Mouse (Mus musculus): ENCODE measurements at regions not wholly inside any gene's neighbourhood (a gene's known extent, or its start where the extent isn't known, plus 50 kb on each side); places are given as distances from the start of the nearest gene placed in this dataset.

DNA sequence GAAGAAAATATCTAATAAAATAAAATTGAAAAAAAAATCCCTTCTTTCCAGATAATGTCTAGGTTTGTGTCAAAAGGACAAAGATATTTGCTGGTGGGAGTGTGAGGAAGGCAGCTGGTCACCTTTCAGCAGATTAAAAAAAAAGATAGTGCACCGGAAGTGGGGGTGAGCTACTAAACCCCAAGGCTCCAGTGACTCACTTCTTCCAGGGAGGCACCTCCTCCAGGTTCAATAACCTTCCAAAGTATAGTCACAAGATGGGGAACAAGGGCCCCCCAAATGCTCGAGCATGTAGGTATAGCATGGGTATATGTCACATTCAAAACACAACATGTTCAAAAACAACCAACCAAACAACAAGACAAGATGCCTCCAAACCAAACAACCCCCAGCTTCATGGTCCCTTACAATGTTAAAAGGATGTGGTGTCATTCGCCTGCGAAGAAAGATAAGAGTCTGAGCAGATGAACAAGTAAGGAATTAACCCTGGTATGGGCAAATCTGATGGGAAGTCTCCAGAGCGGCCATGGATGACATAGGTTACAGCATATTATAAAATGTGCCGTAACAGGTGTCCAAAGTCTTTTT, 84.6 kb downstream of the Kcnrg start:
- POLR2A ChIA-PET, result no interaction called here

DNA sequence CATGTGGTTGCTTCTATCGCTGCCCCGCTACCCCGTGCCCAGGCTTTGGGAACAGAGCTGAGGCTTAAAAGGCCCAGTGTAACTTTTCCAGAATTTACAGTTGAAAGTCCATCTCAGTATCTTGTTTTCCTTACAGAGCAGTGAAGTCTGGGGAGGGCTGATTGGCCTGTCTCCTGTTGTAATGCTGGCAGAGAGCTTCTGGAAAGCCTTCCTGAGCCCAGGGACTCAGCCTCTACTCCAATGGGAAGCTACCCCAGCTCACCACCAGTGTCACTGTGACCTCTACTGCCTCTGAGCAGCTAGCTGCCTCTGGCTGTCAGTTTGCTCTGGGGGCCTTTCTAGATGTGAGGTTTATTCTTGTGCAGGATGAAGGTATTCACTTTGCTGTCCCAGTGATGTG, 87.5 kb downstream of the Kcnrg start:
- no peak for ATAC-seq
- CTCF ChIA-PET, result no interaction called here
- H3K27me3 ChIP-seq, result no peaks in the 10 kb centered on the region
- TF ChIP-seq CTCF (IDR thresholded peaks at IDR 0.05), result no peak
- POLR2A ChIA-PET, result no interaction called here
- DNase-seq (ENCODE audit: low read depth, low spot score), result no peak
- in situ Hi-C loops (cut with MboI; ENCODE audit: low pct_unique_long_range_greater_than_20kb), result loop anchor here (25.0 kb wide), 1 partner anchor 168 kb away; no protein-coding TSS in a partner anchor

More for the DNA sequence above, 84.6 kb downstream of the Kcnrg start:
- H3K27me3 ChIP-seq, result no peaks in the 10 kb centered on the region
- DNase-seq (ENCODE audit: low read depth, low spot score), result no peak
- ATAC-seq, result no peak
- CTCF ChIA-PET, result no interaction called here
- no peak for TF ChIP-seq CTCF (IDR thresholded peaks at IDR 0.05)
- in situ Hi-C loops (cut with MboI; ENCODE audit: low pct_unique_long_range_greater_than_20kb), result loop anchor here (25.0 kb wide), 1 partner anchor 170 kb away; no protein-coding TSS in a partner anchor

DNA sequence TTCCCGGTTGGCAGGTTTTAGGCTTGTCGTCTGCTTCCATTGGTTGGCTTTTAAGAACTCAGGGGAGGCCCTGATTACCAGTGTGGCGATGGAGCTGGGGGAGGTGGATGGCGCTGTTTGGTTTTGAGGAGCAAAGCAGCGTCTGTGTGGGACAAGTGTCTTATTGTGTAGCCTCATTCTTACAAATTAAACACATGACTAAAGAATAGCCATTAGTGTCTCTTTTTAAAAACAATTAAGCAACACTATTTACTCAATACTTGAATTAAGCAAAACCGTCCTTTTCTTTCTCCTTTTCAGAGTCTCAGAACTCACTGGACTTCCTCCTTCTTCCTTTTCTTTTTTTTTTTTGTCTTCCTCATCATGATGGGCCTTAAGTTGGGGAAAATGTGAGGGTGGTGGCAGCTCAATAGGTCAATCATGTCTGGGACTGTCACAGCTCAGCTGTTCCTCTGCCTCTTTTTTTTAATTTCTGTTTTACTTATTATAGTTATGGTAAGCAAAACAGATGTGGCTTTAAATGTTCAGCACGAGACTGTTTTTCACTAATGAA, 89.1 kb downstream of the Kcnrg start:
- DNase-seq (ENCODE audit: low read depth, low spot score) (no peak), ATAC-seq (no peak)
- in situ Hi-C loops (cut with MboI; ENCODE audit: low pct_unique_long_range_greater_than_20kb), result loop anchor here (25.0 kb wide), 1 partner anchor 166 kb away; no protein-coding TSS in a partner anchor
- H3K27me3 ChIP-seq, result no peaks in the 10 kb centered on the region
- CTCF ChIA-PET, result interaction anchor here (1.5 kb wide), 1 partner anchor 271 kb away, joined by 3 read pairs; no protein-coding TSS in a partner anchor
- POLR2A ChIA-PET, result interaction anchor here (1.1 kb wide), 1 partner anchor 11 kb away, joined by 3 read pairs; no protein-coding TSS in a partner anchor
- no peak for TF ChIP-seq CTCF (IDR thresholded peaks at IDR 0.05)

DNA sequence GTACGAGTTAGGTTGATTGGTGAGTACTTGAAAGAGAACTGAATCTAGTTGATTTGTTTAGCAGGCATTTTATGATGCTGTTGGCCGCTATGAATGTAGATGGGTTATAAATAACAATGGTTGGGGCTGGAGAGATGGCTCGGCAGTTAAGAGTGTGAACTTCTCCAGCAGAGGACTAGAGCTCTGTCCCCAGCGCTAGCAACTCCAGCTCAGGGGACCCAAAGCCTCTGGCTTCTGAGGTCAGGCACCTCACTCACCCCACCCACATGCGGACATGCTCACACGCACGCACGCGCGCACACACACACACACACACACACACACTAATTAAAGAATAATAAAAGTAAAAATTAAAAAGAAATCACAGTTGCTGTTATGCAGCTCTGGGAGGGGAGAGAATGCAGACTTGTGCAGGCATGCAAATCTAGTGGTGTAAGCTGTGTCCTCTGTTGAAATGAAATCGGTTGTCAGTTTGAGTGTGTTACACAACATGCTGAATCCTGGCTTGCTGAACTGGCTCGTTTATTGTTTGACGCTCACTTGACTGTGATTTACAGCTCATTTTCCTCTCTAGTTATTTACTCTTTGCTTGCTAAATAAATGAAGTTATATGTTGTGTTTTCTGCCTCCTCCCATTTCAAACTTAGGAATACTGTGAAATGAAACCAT, 89.8 kb downstream of the Kcnrg start:
- no peak for ATAC-seq
- POLR2A ChIA-PET, result interaction anchor here (0.6 to 1.1 kb wide), 2 partner anchors 12 to 326 kb away, joined by 3 read pairs; no protein-coding TSS in a partner anchor
- no peak for DNase-seq (ENCODE audit: low read depth, low spot score)
- TF ChIP-seq CTCF (IDR thresholded peaks at IDR 0.05), result no peak
- CTCF ChIA-PET, result interaction anchor here (1.5 kb wide), 1 partner anchor 271 kb away, joined by 3 read pairs; no protein-coding TSS in a partner anchor
- in situ Hi-C loops (cut with MboI; ENCODE audit: low pct_unique_long_range_greater_than_20kb), result loop anchor here (25.0 kb wide), 1 partner anchor 165 kb away; no protein-coding TSS in a partner anchor
- no peaks in the 10 kb centered on the region for H3K27me3 ChIP-seq

- ATAC-seq, result no peak
- no peak for DNase-seq (ENCODE audit: low read depth, low spot score)
- no peaks in the 10 kb centered on the region for H3K27me3 ChIP-seq
- CTCF ChIA-PET, result interaction anchor here (0.9 to 1.5 kb wide), 2 partner anchors 20 to 270 kb away, joined by 3 read pairs; no protein-coding TSS in a partner anchor
- in situ Hi-C loops (cut with MboI; ENCODE audit: low pct_unique_long_range_greater_than_20kb), result loop anchor here (25.0 kb wide), 1 partner anchor 165 kb away; no protein-coding TSS in a partner anchor
- TF ChIP-seq CTCF (IDR thresholded peaks at IDR 0.05), result no peak
- POLR2A ChIA-PET, result interaction anchor here (0.6 kb wide), 1 partner anchor 327 kb away, joined by 3 read pairs; no protein-coding TSS in a partner anchor
These were observed 90.4 kb downstream of the Kcnrg start for GRCm38 (mm10) chr14:61697704-61698103.

GRCm38 (mm10) chr14:61698358-61699055, 91.2 kb downstream of the Kcnrg start:
- in situ Hi-C loops (cut with MboI; ENCODE audit: low pct_unique_long_range_greater_than_20kb), result loop anchor here (25.0 kb wide), 1 partner anchor 164 kb away; no protein-coding TSS in a partner anchor
- no peaks in the 10 kb centered on the region for H3K27me3 ChIP-seq
- DNase-seq (ENCODE audit: low read depth, low spot score) (no peak), ATAC-seq (no peak)
- ChIA-PET CTCF (interaction anchor here (0.9 kb wide), 1 partner anchor 20 kb away, joined by 3 read pairs; no protein-coding TSS in a partner anchor), POLR2A (interaction anchor here (0.5 kb wide), 1 partner anchor 23 kb away, joined by 3 read pairs; no protein-coding TSS in a partner anchor)
- TF ChIP-seq CTCF (IDR thresholded peaks at IDR 0.05), result no peak

DNA sequence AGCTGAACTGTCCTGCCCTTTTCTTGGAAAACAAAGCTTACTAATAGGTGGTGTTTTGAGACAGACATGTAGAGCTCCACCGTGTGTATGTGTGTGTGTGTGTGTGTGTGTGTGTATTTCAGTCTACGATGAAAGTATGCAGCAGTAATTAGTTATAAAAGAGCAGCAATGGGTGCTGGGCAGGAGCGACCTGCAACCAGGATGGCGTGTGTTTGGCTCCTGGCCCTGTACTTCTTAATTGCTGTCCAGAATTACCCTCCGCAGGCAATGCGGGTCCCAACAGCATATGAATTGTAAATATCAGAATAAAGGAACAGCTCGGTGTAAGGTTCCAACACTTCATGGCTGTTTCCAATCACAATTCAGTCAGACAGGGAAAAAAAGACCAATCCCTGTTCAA, 92.4 kb downstream of the Kcnrg start:
- CTCF ChIA-PET, result interaction anchor here (0.8 kb wide), 1 partner anchor 12 kb away, joined by 3 read pairs; no protein-coding TSS in a partner anchor
- in situ Hi-C loops (cut with MboI; ENCODE audit: low pct_unique_long_range_greater_than_20kb), result loop anchor here (25.0 kb wide), 1 partner anchor 163 kb away; no protein-coding TSS in a partner anchor
- no peak for ATAC-seq

DNA sequence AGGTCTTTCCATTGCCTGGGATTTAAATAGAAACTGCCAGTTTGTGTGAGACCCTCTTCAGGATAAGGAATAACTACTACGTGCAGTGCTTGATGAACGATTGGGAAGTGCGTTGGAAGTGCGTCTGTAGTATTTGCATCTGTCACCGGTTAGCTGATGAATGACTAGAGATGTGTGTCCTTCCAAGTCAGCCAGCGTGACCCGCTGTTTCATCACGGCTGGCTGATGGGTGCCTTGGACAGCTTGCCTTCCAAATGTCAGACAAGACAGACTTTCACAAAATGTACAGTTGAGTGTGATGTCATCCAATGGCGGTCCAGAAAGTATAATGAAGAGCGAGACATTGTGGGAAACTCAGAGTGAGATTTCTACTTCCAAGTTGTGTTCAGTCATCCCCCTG, 93.9 kb downstream of the Kcnrg start:
- POLR2A ChIA-PET, result no interaction called here
- in situ Hi-C loops (cut with MboI; ENCODE audit: low pct_unique_long_range_greater_than_20kb), result no loop called here
- no peak for TF ChIP-seq CTCF (IDR thresholded peaks at IDR 0.05)
- DNase-seq (ENCODE audit: low read depth, low spot score), result no peak
- no peak for ATAC-seq
- CTCF ChIA-PET, result no interaction called here
- no peaks in the 10 kb centered on the region for H3K27me3 ChIP-seq

More for the DNA sequence above, 92.4 kb downstream of the Kcnrg start:
- H3K27me3 ChIP-seq, result no peaks in the 10 kb centered on the region
- TF ChIP-seq CTCF (IDR thresholded peaks at IDR 0.05), result no peak
- DNase-seq (ENCODE audit: low read depth, low spot score), result no peak
- POLR2A ChIA-PET, result no interaction called here

DNA sequence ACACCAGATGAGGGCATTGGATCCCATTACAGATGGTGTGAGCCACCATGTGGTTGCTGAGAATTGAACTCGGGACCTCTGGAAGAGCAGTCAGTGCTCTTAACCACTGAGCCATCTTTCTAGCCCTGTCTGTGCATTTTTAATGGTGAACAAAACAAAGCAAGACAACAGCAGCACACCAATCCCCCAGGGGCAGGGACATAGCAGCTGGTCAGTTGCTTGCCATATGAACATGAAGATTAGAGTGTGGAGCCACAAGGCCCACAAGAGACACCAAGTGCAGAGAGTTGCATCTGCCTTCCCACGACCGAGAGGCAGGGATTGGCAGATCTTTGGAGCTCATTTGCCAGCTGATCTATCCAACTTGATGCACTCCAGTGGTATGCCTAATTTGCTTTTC, 96.7 kb downstream of the Kcnrg start:
- in situ Hi-C loops (cut with MboI; ENCODE audit: low pct_unique_long_range_greater_than_20kb), result no loop called here
- ChIA-PET POLR2A (interaction anchor here (0.6 kb wide), 2 partner anchors 54 to 254 kb away, joined by 3 to 4 read pairs; no protein-coding TSS in a partner anchor), CTCF (no interaction called here)
- no peaks in the 10 kb centered on the region for H3K27me3 ChIP-seq
- no peak for TF ChIP-seq CTCF (IDR thresholded peaks at IDR 0.05)
- ATAC-seq (no peak), DNase-seq (ENCODE audit: low read depth, low spot score) (no peak)

DNA sequence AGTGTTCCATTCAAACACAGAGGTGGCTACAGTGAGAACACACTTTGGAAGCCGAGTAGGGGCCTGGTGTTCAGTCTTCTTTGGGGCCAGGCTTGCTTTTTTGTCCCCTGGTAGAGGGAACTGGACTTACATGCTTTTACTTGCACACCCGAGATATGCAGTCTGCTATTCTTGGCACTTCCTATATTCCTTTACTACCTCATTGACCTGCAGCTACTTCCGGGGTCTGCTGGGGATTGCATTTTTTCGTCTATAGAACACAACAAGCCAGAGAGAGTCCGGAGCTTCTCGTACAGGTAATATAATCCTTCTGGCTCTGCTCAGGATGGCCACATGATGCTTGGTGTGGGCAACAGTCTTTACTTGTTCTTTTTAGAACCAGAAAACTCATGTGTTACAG, 99.7 kb downstream of the Kcnrg start:
- ChIA-PET POLR2A (no interaction called here), CTCF (interaction anchor here (1.2 kb wide), 1 partner anchor 12 kb away, joined by 3 read pairs; no protein-coding TSS in a partner anchor)
- H3K27me3 ChIP-seq, result no peaks in the 10 kb centered on the region
- no peak for TF ChIP-seq CTCF (IDR thresholded peaks at IDR 0.05)
- no peak for DNase-seq (ENCODE audit: low read depth, low spot score)
- ATAC-seq, result no peak
- in situ Hi-C loops (cut with MboI; ENCODE audit: low pct_unique_long_range_greater_than_20kb), result no loop called here

Measured in Patski (cell line).